9 mouse cellular contexts compared by ENCODE assay signal in the genomic region with DNA sequence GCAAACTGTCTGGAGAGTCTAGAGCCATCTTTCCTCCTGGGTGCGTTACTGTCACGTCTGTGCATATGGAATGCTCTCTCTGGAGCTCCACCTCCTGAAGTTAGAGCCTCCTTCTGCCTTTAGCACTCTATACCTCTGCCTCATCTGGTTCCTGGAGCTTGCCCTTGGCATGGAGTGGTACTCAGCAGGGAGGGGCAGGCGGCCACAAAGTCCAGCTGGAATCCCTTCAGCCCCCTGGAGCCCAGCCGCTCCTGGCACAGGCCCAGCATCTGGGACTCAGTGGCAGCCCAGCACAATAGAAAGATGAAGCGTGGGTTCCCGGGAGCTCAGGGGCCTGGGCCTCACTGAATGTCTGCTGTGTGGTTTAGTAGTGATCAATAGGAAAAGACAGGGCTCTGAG.
A peak's percentile ranks its signal among the peaks of the same experiment; 100 is the strongest.
DNase-seq lines count a peak whose midpoint lies in the region; ATAC-seq and TF ChIP-seq lines count a peak whose summit lies in the region.
"Had no signal": no experiment of that assay in that cellular context is flagged by ENCODE, and none has a peak within 500 bp of the region (broad histone marks: within the 10 kb centered on the region; RNA-seq: fewer than 3 reads in every experiment).

No protein-coding gene starts in this region.

- no peaks in the 10 kb centered on the region for H3K9me3 ChIP-seq in forebrain, embryonic 11.5 days (ENCODE audit: control insufficient read depth, low read length)
- no peaks in the 10 kb centered on the region for H3K9me3 ChIP-seq in hindbrain, postnatal 0 days (ENCODE audit: low read length)
- no peaks in the 10 kb centered on the region for H3K9me3 ChIP-seq in neural tube, embryonic 13.5 days
- H3K9me3 ChIP-seq: limb, embryonic 13.5 days had no signal

- H3K9ac ChIP-seq in forebrain, embryonic 11.5 days (ENCODE audit: low read length) = peak overlapping the region; percentile 12
- H3K9ac ChIP-seq in hindbrain, postnatal 0 days (replicated peaks; ENCODE audit: low read length) = no peak overlapping the region
- no peak overlapping the region for H3K9ac ChIP-seq in neural tube, embryonic 13.5 days

- DNase-seq in left cerebral cortex, postnatal 4 days = peak; percentile 86
- DNase-seq in left cerebral cortex, adult 18-20 months (ENCODE audit: low spot score in 2 of 2) = no peak
- DNase-seq in forebrain, embryonic 11.5 days (ENCODE audit: low spot score) = no peak
- DNase-seq in hindbrain, postnatal 0 days (ENCODE audit: low spot score) = peak; percentile 61
- DNase-seq in urinary bladder, postnatal 25 days (ENCODE audit: low spot score) = no peak
- no peak for DNase-seq in heart, adult 9 months (ENCODE audit: low spot score in 2 of 2)
- no peak for DNase-seq in thymus, postnatal 36 days

- no peak for TF ChIP-seq CTCF in hindbrain, postnatal 0 days (IDR thresholded peaks at IDR 0.05; ENCODE audit: low read depth)

- ATAC-seq in forebrain, embryonic 11.5 days (replicated peaks; ENCODE audit: low FRiP score) = 0 out of 2 replicates have a peak, but pooled peaks have one; percentile 8
- peak; percentile 19; the same call in 1 of the 2 replicates for ATAC-seq in hindbrain, postnatal 0 days
- ATAC-seq in neural tube, embryonic 13.5 days (ENCODE audit: low read depth) = peak; percentile 48

- H3K27me3 ChIP-seq in forebrain, embryonic 11.5 days (ENCODE audit: control insufficient read depth, insufficient read depth, low read length) = no peaks in the 10 kb centered on the region
- no peaks in the 10 kb centered on the region for H3K27me3 ChIP-seq in hindbrain, postnatal 0 days (ENCODE audit: insufficient read depth, low read length)
- H3K27me3 ChIP-seq in neural tube, embryonic 13.5 days = no peaks in the 10 kb centered on the region

- H3K4me3 ChIP-seq in forebrain, embryonic 11.5 days (ENCODE audit: low read depth, low read length) = no peak overlapping the region
- no peak overlapping the region for H3K4me3 ChIP-seq in hindbrain, postnatal 0 days (ENCODE audit: low read length)
- H3K4me3 ChIP-seq in neural tube, embryonic 13.5 days = no peak overlapping the region
- H3K4me3 ChIP-seq: limb, embryonic 13.5 days had no signal

- peaks cover 32% of the 10 kb centered on the region for H3K4me1 ChIP-seq in forebrain, embryonic 11.5 days (replicated peaks; ENCODE audit: control insufficient read depth, insufficient read depth, low read length)
- peaks cover 16% of the 10 kb centered on the region for H3K4me1 ChIP-seq in hindbrain, postnatal 0 days (ENCODE audit: insufficient read depth, low read length)
- H3K4me1 ChIP-seq in neural tube, embryonic 13.5 days (replicated peaks) = peaks cover 83% of the 10 kb centered on the region

- H3K27ac ChIP-seq in forebrain, embryonic 11.5 days (ENCODE audit: low read depth, low read length) = 0 out of 2 replicates have a peak overlapping the region, but pooled peaks have one; percentile 37
- H3K27ac ChIP-seq in hindbrain, postnatal 0 days = peak overlapping the region; percentile 72
- H3K27ac ChIP-seq in neural tube, embryonic 13.5 days (replicated peaks) = peak overlapping the region; percentile 89
- H3K27ac ChIP-seq: limb, embryonic 13.5 days had no signal

- intact Hi-C loops in left cerebral cortex, postnatal 4 days (cut with DNase I) = no loop called here

- H3K4me2 ChIP-seq in forebrain, embryonic 11.5 days (ENCODE audit: low read depth, low read length, severe bottlenecking) = 0 out of 2 replicates have a peak overlapping the region, but pooled peaks have one; percentile 15
- no peak overlapping the region for H3K4me2 ChIP-seq in hindbrain, postnatal 0 days (ENCODE audit: low read depth, low read length)
- 0 out of 2 replicates have a peak overlapping the region, but pooled peaks have one; percentile 4 for H3K4me2 ChIP-seq in neural tube, embryonic 13.5 days
- H3K4me2 ChIP-seq: limb, embryonic 13.5 days had no signal

- WGBS in forebrain, embryonic 11.5 days = 58% methylated on average over 6 of the region's 6 CpGs
- WGBS in hindbrain, postnatal 0 days = 13% methylated on average over 6 of the region's 6 CpGs
- WGBS in neural tube, embryonic 13.5 days = 24% methylated on average over 6 of the region's 6 CpGs

- H3K36me3 ChIP-seq in forebrain, embryonic 11.5 days (ENCODE audit: control insufficient read depth, insufficient read depth, low read length) = no peaks in the 10 kb centered on the region
- H3K36me3 ChIP-seq in hindbrain, postnatal 0 days (ENCODE audit: insufficient read depth, low read length) = no peaks in the 10 kb centered on the region
- H3K36me3 ChIP-seq in neural tube, embryonic 13.5 days = no peaks in the 10 kb centered on the region
- H3K36me3 ChIP-seq: limb, embryonic 13.5 days had no signal

Comparison
In these comparisons a context has a peak if more than half of its experiments do, and no peak if none do; other contexts are left out.
1. DNase-seq: peak in left cerebral cortex, postnatal 4 days (single experiment) and hindbrain, postnatal 0 days (single experiment); none in left cerebral cortex, adult 18-20 months (0 of 2), forebrain, embryonic 11.5 days (single experiment), urinary bladder, postnatal 25 days (single experiment), heart, adult 9 months (0 of 2) and thymus, postnatal 36 days (0 of 2).
2. H3K27ac ChIP-seq: peak in every context shown above with its lines; median percentile 89 in neural tube, embryonic 13.5 days; 72 in hindbrain, postnatal 0 days; 37 in forebrain, embryonic 11.5 days.
3. Peak in every context shown above with its lines, with median percentiles within 50 percentile points of each other: ATAC-seq.